Mouse (Mus musculus) heart, postnatal 25 days (tissue): ENCODE data around the gene Mrpl12. TPM values are rescaled to one million over a fixed set of nuclear protein-coding genes. Genes with fewer than 3 reads are reported as not detected.

Source experiments
- DNase-seq: peaks from one replicate; pipeline ENCODE4 v3.0.0; 2022; ENCODE audit warnings: low spot score
- intact Hi-C: fragments of 180-260 bp; cut with DNase I; formaldehyde crosslinking; loops from one replicate; pipeline ENCODE4 v1.15.1; 2025
- total RNA-seq, 2 experiments: library from RNA; stranded (reverse); gene quantifications; 2 replicates each; pipeline ENCODE4 v1.2.3; 2021

Mrpl12 gene
- 100 to 1,000 TPM; 253 to 263 TPM for total RNA-seq

GRCm38 (mm10) chr11:120484265-120484981 lies at the start of gene Mrpl12:
TSS of gene Mrpl12 (plus strand) at chr11:120484613.
- intact Hi-C loops = no loop called here

GRCm38 (mm10) chr11:120437152-120437856 lies 47.1 kb upstream of the Mrpl12 start, which contains the start of gene Nploc4:
TSS of gene Nploc4 (minus strand) at chr11:120437708.
- DNase-seq = peak; percentile 69
- intact Hi-C loops = no loop called here

More at GRCm38 (mm10) chr11:120484265-120484981, at the start of gene Mrpl12:
- peak; percentile 75 for DNase-seq

- intact Hi-C loops = no loop called here
- no peak for DNase-seq
These were observed 46.5 kb upstream of the Mrpl12 start for GRCm38 (mm10) chr11:120437857-120438385.

- DNase-seq = no peak
- intact Hi-C loops = no loop called here
These were observed 42.1 kb upstream of the Mrpl12 start, which contains the start of gene Tspan10 for GRCm38 (mm10) chr11:120442344-120442743. TSS of gene Tspan10 (plus strand) at chr11:120442644.

- intact Hi-C loops = no loop called here
- DNase-seq = no peak
These were observed 41.6 kb upstream of the Mrpl12 start for GRCm38 (mm10) chr11:120442765-120443280.

- intact Hi-C loops = no loop called here
- no peak for DNase-seq
These were observed 40.3 kb upstream of the Mrpl12 start for GRCm38 (mm10) chr11:120444106-120444505.

GRCm38 (mm10) chr11:120445475-120445874 lies 38.9 kb upstream of the Mrpl12 start:
- intact Hi-C loops = no loop called here
- DNase-seq = no peak

- intact Hi-C loops = no loop called here
These were observed 37.2 kb upstream of the Mrpl12 start for GRCm38 (mm10) chr11:120447179-120447578.

GRCm38 (mm10) chr11:120452246-120452645 lies 32.2 kb upstream of the Mrpl12 start:
- no peak for DNase-seq
- intact Hi-C loops = no loop called here

More at GRCm38 (mm10) chr11:120447179-120447578, 37.2 kb upstream of the Mrpl12 start:
- no peak for DNase-seq

- intact Hi-C loops = no loop called here
- no peak for DNase-seq
These were observed 31.1 kb upstream of the Mrpl12 start, which contains the start of gene Pde6g for GRCm38 (mm10) chr11:120453306-120453705. TSS of gene Pde6g (minus strand) at chr11:120453500.

- intact Hi-C loops = no loop called here
These were observed 29.4 kb upstream of the Mrpl12 start for GRCm38 (mm10) chr11:120454965-120455364.

GRCm38 (mm10) chr11:120455413-120455812 lies 29.0 kb upstream of the Mrpl12 start:
- intact Hi-C loops = no loop called here

More at GRCm38 (mm10) chr11:120454965-120455364, 29.4 kb upstream of the Mrpl12 start:
- no peak for DNase-seq

GRCm38 (mm10) chr11:120457370-120457769 lies 27.0 kb upstream of the Mrpl12 start:
- intact Hi-C loops = no loop called here
- DNase-seq = no peak

More at GRCm38 (mm10) chr11:120455413-120455812, 29.0 kb upstream of the Mrpl12 start:
- DNase-seq = no peak

- DNase-seq = peak; percentile 64
These were observed 26.4 kb upstream of the Mrpl12 start, which contains the start of the genes Oxld1 and Ccdc137 for GRCm38 (mm10) chr11:120457772-120458751. TSS of gene Oxld1 (minus strand) at chr11:120458068. TSS of gene Ccdc137 (plus strand) at chr11:120458115.

GRCm38 (mm10) chr11:120458847-120459597 lies 25.4 kb upstream of the Mrpl12 start:
- no peak for DNase-seq
- intact Hi-C loops = no loop called here

More at GRCm38 (mm10) chr11:120457772-120458751, 26.4 kb upstream of the Mrpl12 start, which contains the start of the genes Oxld1 and Ccdc137:
- intact Hi-C loops = no loop called here

- intact Hi-C loops = no loop called here
- DNase-seq = no peak
These were observed 20.9 kb upstream of the Mrpl12 start for GRCm38 (mm10) chr11:120463536-120463935.

- DNase-seq = no peak
- intact Hi-C loops = no loop called here
These were observed 20.0 kb upstream of the Mrpl12 start for GRCm38 (mm10) chr11:120464365-120464764.

GRCm38 (mm10) chr11:120465521-120465920 lies 18.9 kb upstream of the Mrpl12 start:
- intact Hi-C loops = no loop called here
- no peak for DNase-seq
